Mouse (Mus musculus) stomach, embryonic 14.5 days (tissue): ENCODE measurements around the gene Pebp1. TPM values are rescaled to one million over a fixed set of nuclear protein-coding genes. Genes with fewer than 3 reads are reported as not detected.
A peak's percentile ranks its signal among the peaks of the same experiment; 100 is the strongest.

Experiments used
- ATAC-seq: fragments of 200-750 bp; cut with Nextera tagmentation; 2 replicates; pipeline ENCODE4 v1.8.0; 2017; ENCODE audit warnings: low read depth, moderate TSS enrichment; ENCODE audit not compliant: insufficient number of reproducible peaks, insufficient read depth, low FRiP score
- H3K27ac ChIP-seq: fragments of 300-500 bp; sonication (generic); 2 replicates; pipeline ENCODE4 v1.5.1; 2014; ENCODE audit warnings: mild to moderate bottlenecking, low read length, moderate library complexity, mixed read lengths
- H3K27me3 ChIP-seq: fragments of 300-500 bp; sonication (generic); 2 replicates; pipeline ENCODE4 v1.6.1; 2014; ENCODE audit warnings: low read length, control low read depth, mixed read lengths; ENCODE audit not compliant: control insufficient read depth, insufficient read depth
- H3K36me3 ChIP-seq: fragments of 300-500 bp; sonication (generic); 2 replicates; pipeline ENCODE4 v1.6.1; 2014; ENCODE audit warnings: mild to moderate bottlenecking, control low read depth, low read length, moderate library complexity, mixed read lengths; ENCODE audit not compliant: control insufficient read depth, insufficient read depth
- H3K4me1 ChIP-seq: fragments of 300-500 bp; sonication (generic); 2 replicates; pipeline ENCODE4 v1.6.1; 2014; ENCODE audit warnings: low read length, control low read depth, mixed read lengths; ENCODE audit not compliant: control insufficient read depth, insufficient read depth
- H3K4me2 ChIP-seq: fragments of 300-500 bp; sonication (generic); replicated peaks from 2 replicates; pipeline ENCODE4 v1.6.1; 2014; ENCODE audit warnings: low read depth, low read length, control low read depth
- H3K4me3 ChIP-seq: fragments of 300-500 bp; sonication (generic); 2 replicates; pipeline ENCODE4 v1.5.1; 2014; ENCODE audit warnings: low read depth, low read length, control low read depth
- H3K9ac ChIP-seq: fragments of 300-500 bp; sonication (generic); replicated peaks from 2 replicates; pipeline ENCODE4 v1.6.1; 2014; ENCODE audit warnings: low read depth, mild to moderate bottlenecking, control low read depth, low read length, moderate library complexity, mixed read lengths
- H3K9me3 ChIP-seq: fragments of 300-500 bp; sonication (generic); 2 replicates; pipeline ENCODE4 v1.6.1; 2016; ENCODE audit warnings: low read depth, low read length, control low read depth; ENCODE audit not compliant: control insufficient read depth
- WGBS: fragments of 180-500 bp; shearing (Covaris S2); extraction: QIAGEN DNeasy Blood & Tissue Kit; methylation state at CpG from one replicate; pipeline ENCODE4 v1.1.7; 2014; 5-methylcytosine and 5-hydroxymethylcytosine counted together
- polyA plus RNA-seq: library from polyadenylated mRNA; unstranded; fragments of >200 nt; fragmentation: Nextera tagmentation; extraction: Ambion mirVana; gene quantifications from 2 replicates; pipeline ENCODE4 v1.2.1, GENCODE M21; 2014

Gene Pebp1
- polyA plus RNA-seq, result 706 and 729 TPM in 2 replicates

DNA sequence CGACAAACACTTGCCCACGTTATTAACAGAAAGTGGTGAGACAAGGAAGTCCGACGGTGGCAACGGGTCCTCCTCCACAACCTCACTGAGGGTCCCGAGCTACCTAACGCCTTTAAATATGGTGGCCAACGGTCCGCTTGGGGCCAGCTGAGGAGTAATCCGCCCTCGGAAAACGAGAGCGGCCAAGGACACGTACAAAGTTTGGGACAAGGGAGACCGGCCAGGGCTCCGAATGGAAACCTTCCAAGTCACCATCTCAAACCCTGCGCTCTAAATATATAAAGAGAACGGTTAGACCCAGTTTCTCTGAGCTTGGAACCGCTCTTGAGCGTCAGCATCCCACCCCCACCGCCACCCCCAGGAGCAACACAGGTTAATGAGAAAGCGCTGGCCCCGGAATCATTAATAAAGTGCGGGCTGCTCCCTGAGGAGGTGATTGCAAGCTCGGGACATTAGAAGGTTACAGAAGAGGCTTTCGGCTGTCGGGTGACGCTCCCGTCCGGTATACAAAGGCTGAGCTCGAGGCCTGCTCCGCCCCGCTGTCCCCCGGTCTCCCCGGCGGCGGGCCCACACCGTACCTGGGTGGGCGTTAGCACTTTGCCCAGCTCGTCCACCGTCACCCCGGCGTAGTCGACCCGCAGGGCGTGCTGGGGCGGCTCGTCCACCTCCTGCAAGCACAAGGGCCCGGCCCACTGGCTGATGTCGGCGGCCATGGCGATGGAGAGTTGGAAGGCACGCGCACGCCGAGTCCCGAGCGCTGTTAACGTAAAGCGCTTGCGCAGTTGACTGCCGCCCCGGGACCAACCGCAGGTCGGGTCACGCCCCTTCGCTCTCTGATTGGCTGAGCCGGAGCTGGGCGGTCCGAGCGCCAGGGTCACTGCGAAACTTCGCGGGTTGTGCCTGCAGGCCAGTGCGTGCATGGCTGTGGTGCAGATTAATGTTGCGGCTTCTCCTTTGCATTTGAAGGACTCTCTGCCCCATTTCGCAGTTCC lies at the start of gene Pebp1:
Gene Pebp1, minus strand, starts transcription at position 795 of the 992 bp plus-strand sequence.
- no peaks in the 10 kb centered on the region for H3K27me3 ChIP-seq
- WGBS, result under 1% methylated on average over 72 of the region's 77 CpGs
- no peaks in the 10 kb centered on the region for H3K9me3 ChIP-seq
- peaks cover 21% of the 10 kb centered on the region for H3K36me3 ChIP-seq
- peak within 1 kb of the TSS; percentile 52 for H3K27ac ChIP-seq
- ATAC-seq, result peak; percentile 96
- H3K4me1 ChIP-seq, result peaks cover 12% of the 10 kb centered on the region
- H3K4me3 ChIP-seq, result peak within 1 kb of the TSS; percentile 88
- peak within 1 kb of the TSS; percentile 56 for H3K4me2 ChIP-seq
- H3K9ac ChIP-seq, result peak within 1 kb of the TSS; percentile 91

DNA sequence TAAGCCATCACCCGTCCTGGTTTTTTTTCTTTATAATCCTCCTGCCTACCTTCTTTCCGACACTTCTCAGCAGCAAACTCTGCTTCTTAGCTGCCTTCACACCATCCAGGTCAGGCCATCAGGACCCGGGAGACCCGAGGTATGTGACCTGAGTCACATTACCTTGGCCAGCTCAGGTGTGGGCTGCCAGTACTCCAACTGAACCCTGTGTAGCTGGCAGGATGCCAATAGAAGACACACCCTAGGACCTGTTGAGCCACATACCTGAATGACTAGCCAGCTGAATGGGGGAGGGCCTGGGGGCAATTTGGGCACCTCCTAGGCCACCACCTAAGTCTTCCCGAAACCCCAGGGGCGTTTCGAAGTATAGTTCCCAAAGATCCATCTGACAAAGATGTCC lies 43.0 kb upstream of the Pebp1 start:
- no peak; the same call in 1 of the 2 replicates for ATAC-seq
- Histone ChIP-seq H3K4me3 (no peak overlapping the region), H3K27me3 (no peaks in the 10 kb centered on the region), H3K9me3 (no peaks in the 10 kb centered on the region), H3K27ac (no peak overlapping the region), H3K4me2 (no peak overlapping the region), H3K4me1 (no peaks in the 10 kb centered on the region), H3K9ac (no peak overlapping the region), H3K36me3 (no peaks in the 10 kb centered on the region; the same call in 1 of the 2 replicates)
- WGBS, result 73% methylated on average over 7 of the region's 7 CpGs

DNA sequence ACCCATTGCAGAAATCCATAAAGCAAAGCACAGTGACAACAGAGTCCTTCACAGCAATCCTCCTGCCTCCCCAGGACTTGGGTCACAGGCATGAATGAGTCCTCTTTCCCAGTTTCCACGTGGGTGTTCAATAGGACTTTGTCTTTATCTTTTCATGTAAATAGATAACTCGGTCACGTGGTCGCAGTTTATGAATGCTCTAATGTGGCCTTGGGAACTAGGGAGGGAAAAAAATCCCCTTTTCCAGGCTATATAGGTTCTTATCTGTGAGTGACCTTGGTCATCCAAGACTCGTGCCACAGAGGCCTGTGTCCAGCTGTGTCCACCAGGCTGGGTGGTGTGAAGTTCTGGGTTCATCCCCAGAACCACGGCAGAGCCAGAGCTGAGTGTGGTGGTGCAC lies 39.0 kb upstream of the Pebp1 start:
- Histone ChIP-seq H3K27ac (no peak overlapping the region), H3K4me1 (no peaks in the 10 kb centered on the region), H3K9me3 (no peaks in the 10 kb centered on the region), H3K27me3 (no peaks in the 10 kb centered on the region), H3K4me2 (no peak overlapping the region), H3K9ac (no peak overlapping the region), H3K4me3 (no peak overlapping the region), H3K36me3 (no peaks in the 10 kb centered on the region)
- ATAC-seq, result 0 out of 2 replicates have a peak, but pooled peaks have one; percentile 16
- WGBS, result 66% methylated on average over 6 of the region's 6 CpGs

DNA sequence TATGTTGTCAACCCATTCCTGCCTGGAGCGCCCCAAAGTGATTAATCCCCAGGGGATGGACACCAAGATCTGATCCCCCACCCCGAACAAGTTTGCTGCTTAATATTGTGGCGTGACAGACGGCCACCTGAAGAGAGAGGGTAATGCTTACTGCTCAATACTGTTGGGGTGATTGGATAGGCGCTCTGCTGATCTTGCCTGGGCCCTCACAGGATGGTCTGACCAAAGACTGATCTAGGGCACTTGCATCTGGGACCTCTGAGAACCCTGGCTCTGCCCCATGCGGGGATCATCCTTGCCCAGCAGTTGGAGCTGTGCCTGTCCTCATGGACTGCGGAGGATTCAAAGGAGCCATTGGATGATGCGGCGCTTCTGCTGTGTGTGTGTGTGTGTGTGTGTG lies 36.3 kb upstream of the Pebp1 start:
- no peak for ATAC-seq
- Histone ChIP-seq H3K4me3 (no peak overlapping the region), H3K36me3 (no peaks in the 10 kb centered on the region), H3K27ac (no peak overlapping the region), H3K4me1 (0 out of 2 replicates have a peak, but pooled peaks cover 5% of the 10 kb centered on the region), H3K9me3 (no peaks in the 10 kb centered on the region), H3K4me2 (no peak overlapping the region), H3K27me3 (no peaks in the 10 kb centered on the region), H3K9ac (no peak overlapping the region)
- 79% methylated on average over 9 of the region's 9 CpGs for WGBS

DNA sequence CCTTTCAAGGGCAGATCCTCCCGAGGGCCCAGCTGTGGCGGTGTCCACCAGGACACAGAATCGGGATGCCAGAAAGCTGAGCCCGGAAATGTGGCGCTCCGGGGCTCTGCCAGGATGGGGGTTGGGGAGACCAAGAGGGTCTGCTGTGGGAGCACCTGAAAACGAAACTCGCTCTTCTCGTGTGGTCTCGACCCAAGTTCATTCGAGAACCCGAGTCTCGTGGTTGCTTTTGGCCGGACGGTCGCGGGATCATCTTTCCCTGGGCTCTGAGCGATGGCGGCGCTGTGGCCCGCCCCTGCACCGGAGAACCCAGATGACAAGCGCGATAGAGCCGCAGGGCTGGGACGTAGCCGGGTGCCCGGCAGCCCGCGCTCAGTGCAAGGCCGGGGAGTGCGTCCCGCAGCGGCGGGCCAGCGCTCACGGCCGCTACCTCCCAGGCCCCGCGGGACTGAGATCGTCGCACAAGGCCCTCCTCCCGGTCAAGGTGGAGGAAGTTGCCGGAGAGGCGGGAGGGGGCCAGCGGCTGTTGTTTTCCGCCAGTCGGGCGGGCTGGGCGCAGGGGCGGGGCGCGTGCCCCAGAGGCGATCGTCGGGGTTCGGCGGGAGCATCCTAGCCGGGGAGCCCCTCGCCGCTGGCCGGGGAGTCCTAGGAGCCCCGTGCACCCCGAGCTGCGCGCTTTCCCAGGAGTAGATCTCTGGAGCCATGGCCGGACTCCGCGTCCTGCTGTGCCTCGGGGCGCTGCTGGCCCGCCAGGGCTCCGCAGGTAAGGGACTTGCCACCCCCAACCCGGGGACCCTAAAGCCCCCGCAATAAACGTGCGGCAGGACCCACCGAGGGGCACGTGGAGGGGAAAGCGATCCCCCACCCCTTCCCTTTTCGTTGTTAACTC lies 31.6 kb upstream of the Pebp1 start, which contains the start of gene Vsig10:
Gene Vsig10, plus strand, starts transcription at position 343 of the 889 bp plus-strand sequence.
- H3K27ac ChIP-seq, result peak within 1 kb of the TSS; percentile 85
- no peaks in the 10 kb centered on the region for H3K36me3 ChIP-seq
- H3K9me3 ChIP-seq, result no peaks in the 10 kb centered on the region
- WGBS, result 0% methylated on average over 80 of the region's 81 CpGs
- H3K4me2 ChIP-seq, result peak within 1 kb of the TSS; percentile 86
- H3K9ac ChIP-seq, result peak within 1 kb of the TSS; percentile 82
- H3K4me1 ChIP-seq, result peaks cover 18% of the 10 kb centered on the region
- H3K27me3 ChIP-seq, result no peaks in the 10 kb centered on the region
- ATAC-seq, result peak; percentile 58
- peak within 1 kb of the TSS; percentile 72 for H3K4me3 ChIP-seq

- Histone ChIP-seq H3K36me3 (no peaks in the 10 kb centered on the region), H3K4me1 (peaks cover 18% of the 10 kb centered on the region), H3K4me3 (no peak overlapping the region), H3K27me3 (no peaks in the 10 kb centered on the region), H3K9ac (no peak overlapping the region), H3K9me3 (no peaks in the 10 kb centered on the region), H3K4me2 (peak overlapping the region; percentile 24), H3K27ac (peak overlapping the region; percentile 84)
- 20% methylated on average over 9 of the region's 9 CpGs for WGBS
- ATAC-seq, result peak; percentile 56
Observed at GRCm38 (mm10) chr5:117314587-117315428, 27.4 kb upstream of the Pebp1 start.

DNA sequence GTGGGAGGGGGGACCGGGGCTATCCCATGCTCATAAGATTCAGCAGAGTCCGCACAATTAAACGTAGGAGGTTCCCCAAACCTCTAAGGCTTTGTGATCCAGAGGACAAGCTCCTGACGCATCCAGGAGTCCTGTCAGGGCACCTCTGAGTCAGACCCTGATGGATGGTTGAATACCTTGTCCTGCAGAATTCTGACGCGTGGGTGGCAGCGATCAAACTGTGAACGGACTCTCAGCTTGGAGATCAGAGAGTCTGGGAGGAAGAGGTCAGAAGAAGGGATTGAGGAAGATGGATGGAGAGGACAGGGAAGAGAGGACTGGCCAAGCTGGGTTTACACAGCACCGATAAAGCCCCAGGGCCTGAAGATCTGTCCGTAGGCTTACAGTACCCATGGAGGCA lies 26.5 kb upstream of the Pebp1 start:
- H3K4me2 ChIP-seq, result peak overlapping the region; percentile 24
- WGBS, result 15% methylated on average over 10 of the region's 10 CpGs
- H3K9ac ChIP-seq, result no peak overlapping the region
- H3K27me3 ChIP-seq, result no peaks in the 10 kb centered on the region
- H3K9me3 ChIP-seq, result no peaks in the 10 kb centered on the region
- peak overlapping the region; percentile 8; the same call in 1 of the 2 replicates for H3K4me3 ChIP-seq
- H3K27ac ChIP-seq, result peak overlapping the region; percentile 84
- no peaks in the 10 kb centered on the region for H3K36me3 ChIP-seq
- no peak for ATAC-seq
- H3K4me1 ChIP-seq, result peaks cover 18% of the 10 kb centered on the region
